In genomic region chr15:52982821-52983220, GRCm38 (mm10) we compare ENCODE assay signal across 29 mouse cellular contexts.
DNase-seq lines count a peak whose midpoint lies in the region; ATAC-seq and TF ChIP-seq lines count a peak whose summit lies in the region.
"Had no signal": no experiment of that assay in that cellular context is flagged by ENCODE, and none has a peak within 500 bp of the region (broad histone marks: within the 10 kb centered on the region; RNA-seq: fewer than 3 reads in every experiment).

No protein-coding gene starts in this region.

- H3K27ac ChIP-seq in limb, embryonic 14.5 days (replicated peaks; ENCODE audit: low read depth, low read length) = no peak overlapping the region
- no peak overlapping the region for H3K27ac ChIP-seq in limb, embryonic 10.5 days
- H3K27ac ChIP-seq: embryonic facial prominence, embryonic 12.5 days; forebrain, embryonic 12.5 days; forebrain, embryonic 15.5 days; heart, embryonic 15.5 days; hindbrain, embryonic 14.5 days; hindbrain, postnatal 0 days had no signal

- no peak for TF ChIP-seq POLR2A in limb, embryonic 14.5 days (IDR thresholded peaks at IDR 0.05; ENCODE audit: borderline replicate concordance, extremely low read depth, insufficient read depth, insufficient read length)
- no peak for TF ChIP-seq POLR2A in lung, adult 2 months (IDR thresholded peaks at IDR 0.05; ENCODE audit: borderline replicate concordance, extremely low read depth, low read depth, low read length)

- no peak overlapping the region for H3K9ac ChIP-seq in limb, embryonic 14.5 days (ENCODE audit: low read depth, low read length, severe bottlenecking)
- H3K9ac ChIP-seq: embryonic facial prominence, embryonic 12.5 days; forebrain, embryonic 12.5 days; forebrain, embryonic 15.5 days; heart, embryonic 12.5 days; heart, embryonic 15.5 days; hindbrain, embryonic 14.5 days had no signal

- no peaks in the 10 kb centered on the region for H3K9me3 ChIP-seq in limb, embryonic 14.5 days (ENCODE audit: control insufficient read depth, low read length)
- no peaks in the 10 kb centered on the region for H3K9me3 ChIP-seq in limb, embryonic 10.5 days (replicated peaks)
- H3K9me3 ChIP-seq: embryonic facial prominence, embryonic 12.5 days; forebrain, embryonic 12.5 days; forebrain, embryonic 15.5 days; G1E; heart, embryonic 12.5 days; heart, embryonic 15.5 days had no signal

- H3K4me3 ChIP-seq in limb, embryonic 14.5 days (replicated peaks; ENCODE audit: low read length) = no peak overlapping the region
- H3K4me3 ChIP-seq in limb, embryonic 10.5 days = no peak overlapping the region
- no peak overlapping the region for H3K4me3 ChIP-seq in lung, adult 2 months (replicated peaks; ENCODE audit: extremely low read depth, low read depth, low read length)
- H3K4me3 ChIP-seq: embryonic facial prominence, embryonic 12.5 days; erythroblast, embryonic 14.5 days; forebrain, embryonic 12.5 days; forebrain, embryonic 15.5 days; heart, embryonic 12.5 days; heart, embryonic 15.5 days had no signal

- H3K4me2 ChIP-seq in limb, embryonic 14.5 days (replicated peaks; ENCODE audit: low read depth, low read length, severe bottlenecking) = no peak overlapping the region
- H3K4me2 ChIP-seq: embryonic facial prominence, embryonic 12.5 days; forebrain, embryonic 12.5 days; forebrain, embryonic 15.5 days; heart, embryonic 12.5 days; heart, embryonic 15.5 days; hindbrain, embryonic 14.5 days had no signal

- 72% methylated on average over 2 of the region's 2 CpGs for WGBS in limb, embryonic 14.5 days
- 94% methylated on average over 2 of the region's 2 CpGs for WGBS in limb, embryonic 10.5 days
- 64% methylated on average over 2 of the region's 2 CpGs for WGBS in lung, adult 2 months

- intact Hi-C loops in gastrocnemius, postnatal 14 days (cut with DNase I; ENCODE audit: low total_unique reads) = no loop called here

- H3K36me3 ChIP-seq in limb, embryonic 14.5 days (ENCODE audit: control insufficient read depth, insufficient read depth, low read length) = no peaks in the 10 kb centered on the region
- H3K36me3 ChIP-seq in limb, embryonic 10.5 days = no peaks in the 10 kb centered on the region
- H3K36me3 ChIP-seq: embryonic facial prominence, embryonic 12.5 days; forebrain, embryonic 12.5 days; forebrain, embryonic 15.5 days; G1E; heart, embryonic 12.5 days; heart, embryonic 15.5 days had no signal

- ATAC-seq in limb, embryonic 14.5 days (ENCODE audit: low FRiP score, low read depth) = no peak
- ATAC-seq: forebrain, embryonic 15.5 days; hindbrain, postnatal 0 days; inflammation-experienced regulatory T-cells, adult 6 months; intestine, embryonic 16.5 days; Patski had no signal

- H3K27me3 ChIP-seq in limb, embryonic 14.5 days (ENCODE audit: control insufficient read depth, insufficient read depth, low read length) = no peaks in the 10 kb centered on the region
- no peaks in the 10 kb centered on the region for H3K27me3 ChIP-seq in limb, embryonic 10.5 days (ENCODE audit: low read depth, poor library complexity, severe bottlenecking)
- H3K27me3 ChIP-seq: CH12.LX; embryonic facial prominence, embryonic 12.5 days; forebrain, embryonic 12.5 days; forebrain, embryonic 15.5 days; heart, embryonic 12.5 days; heart, embryonic 15.5 days; Patski had no signal

- TF ChIP-seq CTCF in lung, adult 2 months (IDR thresholded peaks at IDR 0.05; ENCODE audit: insufficient read depth, low read length) = no peak

- no peaks in the 10 kb centered on the region for H3K4me1 ChIP-seq in limb, embryonic 14.5 days (ENCODE audit: control insufficient read depth, insufficient read depth, low read length)
- H3K4me1 ChIP-seq in limb, embryonic 10.5 days = no peaks in the 10 kb centered on the region
- no peaks in the 10 kb centered on the region for H3K4me1 ChIP-seq in lung, adult 2 months (ENCODE audit: control insufficient read depth, insufficient read depth, low read length)
- H3K4me1 ChIP-seq: embryonic facial prominence, embryonic 12.5 days; forebrain, embryonic 12.5 days; forebrain, embryonic 15.5 days; heart, embryonic 12.5 days; heart, embryonic 15.5 days had no signal

- peak; percentile 54 for DNase-seq in limb, embryonic 14.5 days (ENCODE audit: low spot score)
- DNase-seq in limb, embryonic 10.5 days (ENCODE audit: low spot score) = no peak
- peak; percentile 32 for DNase-seq in gastrocnemius, postnatal 14 days
- peak; percentile 20 for DNase-seq in skeletal muscle tissue, adult 2 months (ENCODE audit: low read depth, low spot score)
- DNase-seq in lung, adult 2 months = no peak
- no peak for DNase-seq in right cerebral cortex, postnatal 36 days (ENCODE audit: low spot score in 2 of 2)
- DNase-seq: adrenal gland, postnatal 10 days; adrenal gland, postnatal 36 days; B cell, adult 2 months; cerebellum, adult 18-20 months; cerebellum, adult 9-10 months; cerebellum, postnatal 36 days; heart, adult 18-20 months; heart, postnatal 14 days; heart, postnatal 4 days; kidney, adult 18-20 months had no signal

Comparison
In these comparisons a context has a peak if more than half of its experiments do, and no peak if none do; other contexts are left out.
1. DNase-seq: peak in limb, embryonic 14.5 days (single experiment), gastrocnemius, postnatal 14 days (single experiment) and skeletal muscle tissue, adult 2 months (single experiment); none in limb, embryonic 10.5 days (single experiment), lung, adult 2 months (single experiment) and right cerebral cortex, postnatal 36 days (0 of 2).